Mouse (Mus musculus) MEL (cell line): Measurements from ENCODE around the gene Dram1. TPM values are rescaled to one million over a fixed set of nuclear protein-coding genes. Genes with fewer than 3 reads are reported as not detected.

Source experiments
- DNase-seq: peaks from one replicate; pipeline ENCODE4 v3.0.0; 2011; ENCODE audit warnings: low read depth, low spot score
- H3K27ac ChIP-seq: 2 replicates; pipeline ENCODE4 v1.5.1; 2012; ENCODE audit warnings: low read depth, mild to moderate bottlenecking, control low read depth, low read length, moderate library complexity; ENCODE audit not compliant: control insufficient read depth
- H3K27me3 ChIP-seq, 2 experiments: fragments of 150-350 bp in 1 of 2; sonication (generic) in 1 of 2; 2 replicates each; pipeline ENCODE4 v1.6.1; 2012; ENCODE audit warnings: low read length in 2 of 2, mild to moderate bottlenecking in 2 of 2, improper control_type of control experiment in 1 of 2, moderate library complexity in 1 of 2; ENCODE audit not compliant: insufficient read depth in 2 of 2, control insufficient read depth in 1 of 2
- H3K36me3 ChIP-seq, 2 experiments: 2 replicates each; pipeline ENCODE4 v1.6.1; 2012 to 2014; ENCODE audit warnings: low read length in 2 of 2, improper control_type of control experiment in 1 of 2, inconsistent platforms in 1 of 2, mild to moderate bottlenecking in 1 of 2; ENCODE audit not compliant: insufficient read depth in 2 of 2, control insufficient read depth in 1 of 2
- H3K4me1 ChIP-seq, 2 experiments: fragments of 150-350 bp in 1 of 2; sonication (generic) in 1 of 2; 2 replicates each; pipeline ENCODE4 v1.6.1; 2012; ENCODE audit warnings: low read length in 2 of 2, improper control_type of control experiment in 1 of 2, mild to moderate bottlenecking in 1 of 2; ENCODE audit not compliant: insufficient read depth in 2 of 2, control insufficient read depth in 1 of 2
- H3K4me3 ChIP-seq, 2 experiments: fragments of 150-350 bp in 1 of 2; sonication (generic) in 1 of 2; 2 replicates each; pipeline ENCODE4 v1.5.1; 2012; ENCODE audit warnings: low read depth in 2 of 2, low read length in 2 of 2, mild to moderate bottlenecking in 2 of 2, moderate library complexity in 2 of 2, control low read depth in 1 of 2, improper control_type of control experiment in 1 of 2; ENCODE audit not compliant: control insufficient read depth in 1 of 2, insufficient read depth in 1 of 2
- H3K79me2 ChIP-seq: 2 replicates; pipeline ENCODE4 v1.6.1; 2012; ENCODE audit warnings: mild to moderate bottlenecking, low read length, moderate library complexity; ENCODE audit not compliant: control insufficient read depth, poor library complexity, insufficient read depth
- H3K9ac ChIP-seq: 2 replicates; pipeline ENCODE4 v1.6.1; 2012; ENCODE audit warnings: low read depth, mild to moderate bottlenecking, control low read depth, low read length, moderate library complexity; ENCODE audit not compliant: control insufficient read depth, poor library complexity, severe bottlenecking
- H3K9me3 ChIP-seq: fragments of 150-350 bp; sonication (generic); replicated peaks from 2 replicates; pipeline ENCODE4 v1.6.1; 2012; ENCODE audit warnings: mild to moderate bottlenecking, low read length, improper control_type of control experiment, moderate library complexity; ENCODE audit not compliant: insufficient read depth
- CHD2 ChIP-seq: IDR thresholded peaks from 2 replicates; pipeline ENCODE4 v1.6.1; 2011; ENCODE audit warnings: low read length, improper control_type of control experiment
- CTCF ChIP-seq, 3 experiments: IDR thresholded peaks in 2 of 3; conservative IDR thresholded peaks in 1 of 3; 2 replicates each; pipeline ENCODE4 v1.5.1; 2011 to 2012; ENCODE audit warnings: low read length in 3 of 3, low read depth in 2 of 3, mild to moderate bottlenecking in 2 of 3, improper control_type of control experiment in 1 of 3, inconsistent platforms in 1 of 3, mixed read lengths in 1 of 3, moderate library complexity in 1 of 3; ENCODE audit not compliant: control insufficient read depth in 1 of 3, insufficient read depth in 1 of 3, poor library complexity in 1 of 3, severe bottlenecking in 1 of 3
- GABPA ChIP-seq: IDR thresholded peaks from 2 replicates; pipeline ENCODE4 v1.6.1; 2012; ENCODE audit warnings: low read depth, mild to moderate bottlenecking, inconsistent platforms, low read length, improper control_type of control experiment, moderate library complexity
- GATA1 ChIP-seq: IDR thresholded peaks from 2 replicates; pipeline ENCODE4 v1.6.1; 2011; ENCODE audit warnings: low read depth, low read length, improper control_type of control experiment
- HCFC1 ChIP-seq: IDR thresholded peaks from 2 replicates; pipeline ENCODE4 v1.6.1; 2012; ENCODE audit warnings: low read depth, mild to moderate bottlenecking, inconsistent platforms, low read length, improper control_type of control experiment, moderate library complexity
- KAT2A ChIP-seq: conservative IDR thresholded peaks from 2 replicates; pipeline ENCODE4 v1.6.1; 2012; ENCODE audit warnings: low read depth, low read length, improper control_type of control experiment, inconsistent platforms
- MAFK ChIP-seq: IDR thresholded peaks from 2 replicates; pipeline ENCODE4 v1.6.1; 2011; ENCODE audit warnings: low read depth, mild to moderate bottlenecking, low read length, improper control_type of control experiment, borderline replicate concordance
- MAX ChIP-seq: IDR thresholded peaks from 2 replicates; pipeline ENCODE4 v1.6.1; 2011; ENCODE audit warnings: low read length, improper control_type of control experiment
- MEF2A ChIP-seq: IDR thresholded peaks from 2 replicates; pipeline ENCODE4 v1.6.1; 2014; ENCODE audit warnings: low read depth, mild to moderate bottlenecking, inconsistent platforms, low read length, improper control_type of control experiment; ENCODE audit not compliant: poor library complexity, insufficient replicate concordance, severe bottlenecking; ENCODE audit errors: extremely low read depth
- POLR2AphosphoS2 ChIP-seq: IDR thresholded peaks from 2 replicates; pipeline ENCODE4 v1.6.1; 2011; ENCODE audit warnings: low read length, improper control_type of control experiment
- RAD21 ChIP-seq: IDR thresholded peaks from 2 replicates; pipeline ENCODE4 v1.6.1; 2011; ENCODE audit warnings: mild to moderate bottlenecking, low read depth, low read length, improper control_type of control experiment
- RCOR1 ChIP-seq: IDR thresholded peaks from 2 replicates; pipeline ENCODE4 v1.6.1; 2012; ENCODE audit warnings: low read depth, mild to moderate bottlenecking, inconsistent platforms, low read length, improper control_type of control experiment
- SMC3 ChIP-seq: IDR thresholded peaks from 2 replicates; pipeline ENCODE4 v1.6.1; 2011; ENCODE audit warnings: low read depth, low read length, improper control_type of control experiment
- TCF12 ChIP-seq: IDR thresholded peaks from 2 replicates; pipeline ENCODE4 v1.6.1; 2014; ENCODE audit warnings: low read depth, mild to moderate bottlenecking, inconsistent platforms, low read length, improper control_type of control experiment, moderate library complexity
- UBTF ChIP-seq: IDR thresholded peaks from 2 replicates; pipeline ENCODE4 v1.6.1; 2012; ENCODE audit warnings: low read depth, mild to moderate bottlenecking, inconsistent platforms, low read length, improper control_type of control experiment, moderate library complexity, borderline replicate concordance; ENCODE audit not compliant: insufficient read depth
- USF1 ChIP-seq: IDR thresholded peaks from 2 replicates; pipeline ENCODE4 v1.6.1; 2014; ENCODE audit warnings: low read depth, mild to moderate bottlenecking, inconsistent platforms, low read length, improper control_type of control experiment, moderate library complexity
- USF2 ChIP-seq, 2 experiments: IDR thresholded peaks; 2 replicates each; pipeline ENCODE4 v1.6.1; 2011 to 2012; ENCODE audit warnings: improper control_type of control experiment in 2 of 2, low read length in 2 of 2, borderline replicate concordance in 1 of 2, inconsistent platforms in 1 of 2, low read depth in 1 of 2, mild to moderate bottlenecking in 1 of 2; ENCODE audit not compliant: insufficient read depth in 1 of 2
- ZC3H11A ChIP-seq: IDR thresholded peaks from 2 replicates; pipeline ENCODE4 v1.6.1; 2012; ENCODE audit warnings: low read depth, mild to moderate bottlenecking, inconsistent platforms, low read length, improper control_type of control experiment
- ZKSCAN1 ChIP-seq: IDR thresholded peaks from 2 replicates; pipeline ENCODE4 v1.6.1; 2012; ENCODE audit warnings: low read depth, mild to moderate bottlenecking, inconsistent platforms, low read length, improper control_type of control experiment, moderate library complexity
- polyA plus RNA-seq, 2 experiments: library from polyadenylated mRNA; stranded (reverse) in 1 of 2; unstranded in 1 of 2; fragments of >175 nt in 1 of 2; fragments of >200 nt in 1 of 2; gene quantifications; 2 replicates each; pipeline versions ENCODE4 v1.2.1 to v1.2.4; 2012; ENCODE audit warnings: low replicate concordance in 2 of 2, low read depth in 1 of 2; ENCODE audit not compliant: insufficient read length in 2 of 2, insufficient read depth in 1 of 2, missing spikeins in 1 of 2
- total RNA-seq: library from RNA; depleted of rRNA; stranded (reverse); fragments of 300-350 nt; gene quantifications from 2 replicates; pipeline ENCODE4 v1.2.3, GENCODE M21; 2012

The Dram1 gene
- total and polyA plus RNA-seq, 3 experiments, result 0.17 TPM; not detected in 2

DNA sequence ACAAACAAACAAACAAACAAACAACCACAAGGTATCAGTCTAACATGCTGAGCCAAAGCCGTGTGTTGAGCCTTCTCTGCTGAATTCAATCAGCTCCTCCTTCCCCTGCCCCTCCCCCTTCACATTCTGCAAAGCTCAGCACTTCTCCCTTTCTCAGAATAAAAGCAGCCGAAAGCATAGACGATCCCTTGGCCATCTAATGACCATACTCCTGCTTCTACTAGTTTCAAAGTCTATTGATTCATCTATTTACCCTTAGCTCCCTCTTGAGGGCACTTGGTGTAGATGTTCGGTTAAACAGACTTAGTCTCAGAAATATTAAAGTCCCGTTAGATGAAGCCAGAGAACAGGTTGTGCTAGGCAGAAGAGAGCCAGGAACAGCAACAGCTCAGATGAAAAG lies 48.2 kb downstream of the Dram1 start:
- TF ChIP-seq RAD21 (peak; percentile 38), CTCF (IDR thresholded peaks at IDR 0.05 in 2 of 3, conservative IDR thresholded peaks at IDR 0.05 in 1 of 3; ENCODE audit: control insufficient read depth in 1 of 3, insufficient read depth in 1 of 3, low read depth in 2 of 3, low read length in 3 of 3, poor library complexity in 1 of 3, severe bottlenecking in 1 of 3) (peak in 2 of 3 experiments; percentile 21 to 56; a peak in 4 of 6 replicates), UBTF (no peak), KAT2A (no peak), SMC3 (peak; percentile 35)
- H3K36me3 ChIP-seq, result no peaks in the 10 kb centered on the region
- H3K9me3 ChIP-seq, result no peaks in the 10 kb centered on the region
- H3K4me1 ChIP-seq, result no peaks in the 10 kb centered on the region
- DNase-seq, result peak; percentile 37
- H3K4me3 ChIP-seq, result no peak overlapping the region
- no peaks in the 10 kb centered on the region for H3K79me2 ChIP-seq
- H3K9ac ChIP-seq, result no peak overlapping the region
- no peaks in the 10 kb centered on the region for H3K27me3 ChIP-seq
- no peak overlapping the region for H3K27ac ChIP-seq

DNA sequence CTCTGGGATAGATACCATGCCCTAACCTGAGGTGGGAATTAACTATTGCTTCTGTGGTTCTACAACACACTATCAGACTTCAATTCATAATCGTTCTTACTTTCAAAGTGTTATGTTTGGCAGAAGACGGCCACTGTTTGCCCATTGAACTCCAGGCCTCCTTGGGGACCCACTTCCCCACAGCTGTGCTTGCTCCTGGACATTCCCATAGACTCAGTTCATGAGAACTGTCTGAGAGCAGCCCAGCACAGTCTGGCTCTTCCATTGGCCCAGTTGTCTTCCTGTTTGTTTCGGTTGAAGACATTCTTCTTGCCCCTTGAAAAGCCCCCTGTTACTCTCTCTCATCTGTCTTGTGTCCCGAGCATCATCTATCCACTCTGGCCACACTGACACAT lies 50.8 kb downstream of the Dram1 start:
- DNase-seq, result no peak
- Histone ChIP-seq H3K4me3 (no peak overlapping the region), H3K9ac (no peak overlapping the region), H3K36me3 (no peaks in the 10 kb centered on the region), H3K4me1 (no peaks in the 10 kb centered on the region), H3K79me2 (no peaks in the 10 kb centered on the region), H3K27me3 (no peaks in the 10 kb centered on the region), H3K27ac (no peak overlapping the region), H3K9me3 (no peaks in the 10 kb centered on the region)
- TF ChIP-seq KAT2A, result no peak
- no peak for TF ChIP-seq CHD2
- no peak for TF ChIP-seq HCFC1
- TF ChIP-seq GATA1, result no peak
- no peak for TF ChIP-seq USF2 (IDR thresholded peaks at IDR 0.05; ENCODE audit: borderline replicate concordance in 1 of 2, insufficient read depth in 1 of 2, low read depth in 1 of 2, low read length in 2 of 2)
- TF ChIP-seq MEF2A, result no peak
- no peak for TF ChIP-seq ZKSCAN1
- no peak for TF ChIP-seq RAD21
- no peak for TF ChIP-seq POLR2AphosphoS2
- TF ChIP-seq GABPA, result no peak
- TF ChIP-seq USF1, result no peak
- TF ChIP-seq MAX, result no peak
- TF ChIP-seq ZC3H11A, result no peak
- TF ChIP-seq CTCF (IDR thresholded peaks at IDR 0.05 in 2 of 3, conservative IDR thresholded peaks at IDR 0.05 in 1 of 3; ENCODE audit: control insufficient read depth in 1 of 3, insufficient read depth in 1 of 3, low read depth in 2 of 3, low read length in 3 of 3, poor library complexity in 1 of 3, severe bottlenecking in 1 of 3), result no peak
- no peak for TF ChIP-seq RCOR1
- TF ChIP-seq UBTF, result no peak
- TF ChIP-seq TCF12, result no peak
- TF ChIP-seq MAFK, result no peak
